Mouse (Mus musculus) cerebellum, adult 2 months (tissue): ENCODE results near the gene Rusc2.

Experiments used
- CTCF ChIP-seq: fragments of 200-500 bp; IDR thresholded peaks from 2 replicates; pipeline ENCODE4 v1.5.1; 2011; ENCODE audit warnings: low read depth, mild to moderate bottlenecking, control low read depth, low read length, moderate library complexity, borderline replicate concordance; ENCODE audit not compliant: insufficient read depth
- POLR2A ChIP-seq: fragments of 200-500 bp; IDR thresholded peaks from 2 replicates; pipeline ENCODE4 v1.6.1; 2011; ENCODE audit warnings: low read length, control low read depth, borderline replicate concordance; ENCODE audit not compliant: insufficient read depth

DNA sequence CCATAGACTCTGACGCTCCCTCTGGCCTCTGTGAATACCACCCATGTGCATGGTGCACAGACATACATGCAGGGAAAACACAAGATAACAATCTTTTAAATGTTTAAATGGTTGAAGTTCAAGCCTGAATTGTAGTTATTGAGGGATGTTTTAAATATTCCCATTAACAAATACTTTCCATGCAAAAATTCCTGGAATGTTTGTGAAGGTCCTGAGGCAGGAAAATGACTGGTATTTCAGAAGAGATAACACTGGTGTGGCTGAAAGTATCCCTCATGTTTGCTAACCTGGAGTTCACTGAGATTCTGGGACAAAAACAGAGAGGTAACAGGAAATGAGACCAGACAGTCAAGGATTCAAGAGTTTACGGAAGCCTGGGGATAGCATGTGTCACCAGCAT, 7.6 kb downstream of the Rusc2 start:
- TF ChIP-seq CTCF (no peak), POLR2A (no peak)
